Mouse (Mus musculus) kidney, adult 18-20 months (tissue): ENCODE data around the gene Mical3.
A peak's percentile ranks its signal among the peaks of the same experiment; 100 is the strongest.
"Not testable (repeated sequence)": the region's sequence is repeated elsewhere in the genome, so short reads cannot be mapped to it uniquely, and the experiment has no call there.

Source experiments
- DNase-seq: peaks from one replicate; pipeline ENCODE4 v3.0.0; 2021

Mical3 gene

DNA sequence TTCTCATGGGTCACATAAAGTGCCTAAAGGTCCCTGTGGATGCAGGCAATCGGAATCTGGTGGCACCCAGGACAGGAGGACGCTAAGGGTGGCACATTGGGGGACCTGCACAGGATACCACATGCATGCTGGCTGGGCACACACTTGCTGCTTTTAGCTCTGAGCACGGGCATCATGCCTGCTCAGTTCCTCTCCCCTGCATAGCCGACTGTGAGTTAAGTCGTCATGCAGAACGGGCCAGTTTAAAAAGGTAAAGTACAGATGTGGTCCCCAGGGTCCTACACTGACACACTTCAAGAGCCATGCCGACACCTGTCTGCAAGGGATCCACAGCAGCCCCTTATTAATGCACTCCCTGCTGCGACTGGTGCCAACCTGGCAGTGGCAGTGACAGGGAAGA lies 176.6 kb downstream of the Mical3 start:
- DNase-seq = no peak

- no peak for DNase-seq
Observed at GRCm38 (mm10) chr6:120952475-120952874, 178.3 kb downstream of the Mical3 start.

DNA sequence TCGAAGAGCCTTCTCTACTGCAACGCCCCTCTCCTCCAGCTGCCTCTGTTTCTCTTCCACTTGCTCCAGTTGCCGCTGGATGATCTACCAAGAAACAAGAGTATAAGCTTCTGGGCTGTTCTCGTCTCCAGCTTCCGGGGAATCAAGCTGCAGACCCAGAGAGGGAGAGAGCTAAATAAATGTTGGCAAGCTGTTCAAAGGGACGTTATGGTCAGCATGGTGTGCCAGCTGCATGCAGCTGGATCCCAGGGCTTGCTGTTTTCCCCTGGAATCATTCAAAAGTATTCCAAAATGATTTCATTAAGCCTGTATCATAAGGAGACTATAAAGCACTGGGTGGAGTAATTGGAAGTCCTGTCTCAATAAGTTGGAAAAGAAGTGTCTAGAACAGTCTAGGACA lies 179.5 kb downstream of the Mical3 start:
- DNase-seq = no peak

DNA sequence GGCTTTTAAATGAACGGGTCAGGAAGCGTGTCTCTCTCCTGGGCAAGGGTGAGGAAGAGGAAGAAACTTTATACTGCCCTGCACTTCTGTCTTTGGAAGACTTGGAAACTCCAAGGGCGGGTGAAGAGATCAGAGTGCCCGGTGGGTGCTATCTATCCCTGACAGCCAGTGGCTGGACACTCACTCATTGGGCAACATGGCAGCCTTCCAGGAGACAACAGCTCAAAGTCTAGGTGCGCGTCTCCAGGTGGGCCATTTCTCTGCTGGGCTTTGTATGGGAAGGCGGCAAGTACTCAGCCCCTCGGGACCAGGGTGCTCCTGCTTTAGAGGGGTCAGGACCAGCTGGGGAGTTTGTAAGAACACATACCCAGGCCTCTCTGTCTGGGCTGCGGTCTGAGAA lies 185.3 kb downstream of the Mical3 start:
- DNase-seq = peak; percentile 35

- no peak for DNase-seq
Observed at GRCm38 (mm10) chr6:120943964-120944363, 186.8 kb downstream of the Mical3 start.

GRCm38 (mm10) chr6:120943551-120943950 lies 187.2 kb downstream of the Mical3 start:
- no peak for DNase-seq

DNA sequence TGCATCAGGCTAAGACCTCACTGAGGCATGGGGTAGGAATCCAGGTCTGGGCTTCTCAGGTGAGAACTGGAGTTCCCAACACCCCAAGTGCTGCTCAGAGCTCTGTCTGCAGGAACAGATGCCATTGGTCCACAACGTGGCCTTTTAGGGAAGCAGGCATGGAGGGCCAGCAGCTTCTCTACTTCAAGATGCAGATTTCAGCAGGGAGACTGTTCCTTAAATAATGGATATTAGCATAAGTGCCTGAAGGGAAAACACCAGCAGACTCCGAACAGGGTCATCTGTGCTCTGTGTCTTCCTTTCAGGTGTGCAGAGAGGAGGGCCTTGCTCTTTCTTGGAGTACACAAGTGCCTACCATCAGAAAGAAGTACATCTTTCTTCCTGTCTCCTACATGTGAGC lies 187.7 kb downstream of the Mical3 start:
- no peak for DNase-seq

DNA sequence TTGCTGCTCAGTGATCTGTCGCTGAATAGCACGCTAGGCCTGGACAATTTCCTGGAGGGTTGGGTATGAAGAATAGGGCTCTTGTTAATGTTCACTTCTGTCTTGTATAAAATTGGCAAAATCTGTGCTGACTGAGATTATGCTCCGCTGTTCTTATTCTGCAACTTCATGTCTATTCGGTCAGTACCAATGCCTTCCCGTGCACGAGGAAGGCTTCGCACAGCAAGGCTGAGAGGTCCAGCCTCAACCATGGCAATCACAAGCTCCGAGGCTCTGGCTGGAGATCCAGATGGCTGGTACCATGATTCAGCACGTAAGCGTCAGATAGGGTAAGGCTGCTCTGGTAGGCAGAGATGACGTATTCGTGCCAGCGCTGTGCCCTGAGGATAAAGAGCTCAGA lies 189.2 kb downstream of the Mical3 start:
- peak; percentile 47 for DNase-seq

GRCm38 (mm10) chr6:120941084-120941481 lies 189.7 kb downstream of the Mical3 start:
- peak; percentile 64 for DNase-seq

- DNase-seq = no peak
Observed at GRCm38 (mm10) chr6:120940446-120941083, 190.2 kb downstream of the Mical3 start.

- DNase-seq = no peak
Observed at GRCm38 (mm10) chr6:120939783-120940182, 191.0 kb downstream of the Mical3 start.

DNA sequence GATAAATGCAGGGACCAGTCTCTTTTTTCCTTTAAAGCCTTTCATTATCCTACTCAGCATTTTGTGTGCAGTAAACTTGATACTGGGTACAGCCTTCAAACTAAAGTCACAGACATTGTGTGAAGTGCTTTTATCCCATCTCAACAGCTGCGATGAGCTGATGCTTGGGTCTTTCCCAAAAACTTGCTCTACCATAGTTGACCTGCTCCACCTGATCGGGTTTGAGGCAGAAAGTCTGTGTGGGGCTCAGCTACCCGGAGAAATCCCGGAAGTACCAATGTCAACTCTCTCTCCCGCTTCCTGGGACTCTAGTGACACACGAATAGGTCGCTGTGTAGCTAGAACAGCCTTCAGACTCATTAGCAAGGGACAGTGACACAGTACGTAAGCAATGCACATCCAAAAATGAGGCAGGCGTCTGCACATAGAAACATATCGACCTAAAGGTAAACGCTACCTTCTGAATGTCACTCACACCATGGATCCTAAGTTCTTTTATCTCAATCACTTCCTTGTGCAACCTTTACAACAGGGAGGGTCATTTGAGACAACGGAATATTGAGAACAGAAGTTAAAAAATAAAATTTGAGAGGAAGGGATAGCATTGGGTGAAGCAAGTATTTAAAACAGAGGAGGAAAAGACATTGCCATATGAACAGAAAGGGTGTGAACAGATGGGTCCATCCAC lies 191.9 kb downstream of the Mical3 start:
- DNase-seq = no peak

GRCm38 (mm10) chr6:120937999-120938608 lies 192.7 kb downstream of the Mical3 start:
- DNase-seq = no peak

DNA sequence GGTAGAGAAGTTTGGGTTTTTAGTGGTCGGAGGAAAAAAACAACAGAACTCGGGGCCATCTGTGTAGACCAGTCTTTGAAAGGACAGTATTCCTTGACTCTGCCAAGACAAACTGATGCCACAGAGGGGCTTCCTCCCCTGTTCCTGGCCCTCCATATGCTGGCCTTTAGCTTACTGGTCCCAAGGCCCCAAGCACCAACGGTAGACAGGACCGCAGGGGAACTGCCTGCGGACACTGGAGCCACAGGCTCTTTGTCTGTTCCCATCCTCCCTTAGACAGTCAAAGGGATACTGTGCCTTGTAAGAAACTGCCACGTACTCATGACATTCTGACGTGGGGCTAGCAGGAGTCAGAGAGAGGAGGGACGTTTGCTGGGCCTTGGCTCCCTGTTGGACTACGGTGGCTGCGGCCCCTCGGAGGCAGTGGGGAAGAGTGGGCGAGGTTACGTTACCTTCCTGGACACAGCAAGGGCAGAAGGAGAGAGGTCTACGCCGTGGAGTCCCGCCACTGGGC lies 193.6 kb downstream of the Mical3 start:
- DNase-seq = no peak

GRCm38 (mm10) chr6:120934176-120934575 lies 196.6 kb downstream of the Mical3 start:
- DNase-seq = no peak

- no peak for DNase-seq
Observed at GRCm38 (mm10) chr6:120933670-120934069, 197.1 kb downstream of the Mical3 start.

DNA sequence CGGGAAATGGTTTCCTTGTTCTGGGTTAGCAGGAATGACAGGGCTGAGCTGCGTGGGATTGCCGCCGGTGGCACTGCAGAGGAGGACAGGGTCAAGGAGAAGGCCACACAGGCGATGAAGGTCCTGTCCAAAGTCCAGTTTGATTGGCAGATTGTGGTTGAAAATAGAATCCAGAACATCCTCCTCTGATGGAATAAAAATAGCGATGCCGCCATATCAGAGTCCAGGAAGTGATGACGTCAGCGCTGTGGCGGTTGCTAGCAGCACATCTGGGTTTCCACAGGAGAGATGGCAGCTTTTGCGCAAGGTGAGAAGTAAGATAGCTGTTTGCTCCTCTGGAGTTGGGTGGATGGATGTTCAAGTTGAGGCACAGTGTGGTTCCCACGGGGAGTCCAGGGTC lies 198.2 kb downstream of the Mical3 start:
- no peak for DNase-seq

DNA sequence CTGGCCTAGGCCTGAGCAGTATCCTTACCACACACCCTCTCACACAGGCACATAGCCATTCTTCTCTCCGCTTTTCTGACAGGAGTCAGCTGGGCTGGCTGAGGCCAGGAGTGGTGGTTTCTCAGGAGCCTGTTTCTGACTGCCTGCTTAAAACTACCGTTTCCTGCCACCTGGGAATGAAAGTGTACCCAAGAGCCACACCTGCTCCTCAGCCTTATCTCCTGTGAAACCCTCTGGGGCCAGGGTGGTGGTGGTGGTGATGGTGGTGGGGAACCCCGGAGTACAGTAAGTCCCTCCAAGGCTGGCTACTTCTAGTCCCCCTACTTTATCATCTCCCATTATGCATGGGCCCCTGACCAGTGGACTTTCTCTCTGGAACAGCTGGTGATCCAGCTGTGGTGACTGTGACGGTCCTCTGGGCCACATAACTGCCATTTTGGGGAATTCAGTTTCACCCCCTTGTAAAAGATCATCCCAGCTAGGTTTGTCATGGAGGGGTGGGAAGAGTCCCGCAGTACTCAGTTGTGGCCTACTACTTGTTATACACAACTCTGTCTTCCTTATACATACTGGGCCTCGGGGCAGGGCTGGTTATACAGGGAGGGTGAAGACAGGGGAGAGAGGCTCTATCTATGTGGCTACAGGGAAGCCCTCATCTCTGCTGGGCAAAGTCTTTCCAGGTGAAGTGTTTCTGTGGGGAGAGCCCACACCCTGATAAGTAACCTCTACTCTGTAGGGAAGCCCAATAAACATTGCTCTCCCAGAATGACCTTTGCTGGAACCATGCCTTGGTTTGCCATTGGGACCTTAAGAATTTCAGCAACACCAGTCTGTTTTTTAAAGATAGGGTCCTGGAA lies 200.1 kb downstream of the Mical3 start:
- no peak for DNase-seq

DNA sequence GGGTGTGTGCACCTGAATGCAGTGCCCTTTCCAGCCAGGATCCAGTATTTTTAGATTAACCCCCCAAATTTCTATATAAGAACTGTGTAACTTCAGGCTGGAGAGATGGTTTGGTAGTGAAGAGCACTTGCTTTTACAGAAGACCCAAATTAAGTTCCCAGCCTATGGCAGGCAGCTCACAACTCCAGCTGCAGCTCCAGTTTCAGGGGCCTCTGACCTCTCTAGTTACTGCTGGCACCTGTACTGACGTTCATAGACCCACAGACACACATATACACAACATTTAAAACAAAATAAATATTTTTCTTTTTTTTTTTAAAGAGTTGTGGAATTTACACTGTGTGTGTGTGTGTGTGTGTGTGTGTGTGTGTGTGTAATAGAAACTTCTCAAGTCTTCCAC lies 201.4 kb downstream of the Mical3 start:
- DNase-seq = no peak

DNA sequence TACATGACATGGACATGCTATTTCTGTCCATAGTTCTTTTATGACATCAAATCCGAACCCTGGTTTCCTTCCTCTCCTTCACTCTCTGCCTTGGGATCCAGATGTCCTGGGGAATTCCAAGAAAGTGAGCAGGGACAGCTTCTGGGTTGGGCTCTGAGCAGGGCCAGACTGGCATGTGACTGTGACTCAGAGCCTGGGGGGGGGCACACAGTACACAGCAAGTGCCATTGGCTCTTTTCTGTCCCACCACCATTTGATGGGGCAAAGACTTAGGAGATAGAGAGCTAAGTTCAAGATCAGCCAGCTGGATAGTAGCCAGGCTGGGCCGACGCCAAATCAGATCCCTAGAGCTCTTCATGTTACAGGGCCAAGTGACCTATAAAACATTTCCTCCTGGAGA lies 203.0 kb downstream of the Mical3 start:
- DNase-seq = peak; percentile 72

- DNase-seq = no peak
Observed at GRCm38 (mm10) chr6:120926880-120927279, 203.9 kb downstream of the Mical3 start.

DNA sequence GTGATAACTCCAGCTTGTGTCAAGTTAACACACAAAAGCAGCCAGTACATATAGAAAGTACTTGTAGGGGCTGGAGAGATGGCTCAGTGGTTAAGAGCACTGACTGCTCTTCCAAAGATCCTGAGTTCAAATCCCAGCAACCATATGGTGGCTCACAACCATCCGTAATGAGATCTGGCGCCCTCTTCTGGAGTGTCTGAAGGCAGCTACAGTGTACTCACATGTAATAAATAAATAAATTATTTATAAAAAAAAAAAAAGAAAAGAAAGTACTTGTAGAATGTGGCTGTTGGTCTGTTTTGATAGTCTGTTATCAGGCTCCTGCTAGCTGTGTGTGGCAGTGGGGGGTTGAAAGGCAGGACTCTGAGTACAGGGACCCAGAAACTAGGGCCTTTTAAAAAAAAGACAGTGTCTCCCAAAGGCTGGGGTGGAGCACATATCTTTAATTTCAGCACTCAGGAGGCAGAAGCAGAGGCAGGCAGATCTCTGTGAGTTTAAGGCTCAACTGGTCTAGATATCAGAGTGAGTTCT lies 205.9 kb downstream of the Mical3 start:
- not testable (repeated sequence) for DNase-seq

GRCm38 (mm10) chr6:120917975-120918374 lies 212.8 kb downstream of the Mical3 start:
- no peak for DNase-seq
